Mouse (Mus musculus) T-helper 2 cell (primary cell): ENCODE results near the gene Csf1.
"Not testable (repeated sequence)": the region's sequence is repeated elsewhere in the genome, so short reads cannot be mapped to it uniquely, and the experiment has no call there.

Source experiments
- in situ Hi-C: fragments of 300-600 bp; cut with MboI, MseI; formaldehyde crosslinking; loops from one replicate; pipeline ENCODE4 v1.15.1; 2025; ENCODE audit warnings: high pct_unique_total_duplicates

Csf1 gene

GRCm38 (mm10) chr3:107750775-107751540 is 9.3 kb downstream of the Csf1 start:
- in situ Hi-C loops: loop anchor here (5.0 to 10.0 kb wide), 2 partner anchors 116 to 984 kb away; partner anchors contain the start of gene Aknad1

GRCm38 (mm10) chr3:107749446-107749845 is 10.8 kb downstream of the Csf1 start:
- in situ Hi-C loops: no loop called here

- in situ Hi-C loops: no loop called here
These were observed 11.9 kb downstream of the Csf1 start for GRCm38 (mm10) chr3:107748260-107748955.

- in situ Hi-C loops: no loop called here
These were observed 14.2 kb downstream of the Csf1 start for GRCm38 (mm10) chr3:107746026-107746425.

- in situ Hi-C loops: no loop called here
These were observed 16.6 kb downstream of the Csf1 start for GRCm38 (mm10) chr3:107743650-107744049.

GRCm38 (mm10) chr3:107743107-107743506 is 17.2 kb downstream of the Csf1 start:
- in situ Hi-C loops: no loop called here

- in situ Hi-C loops: no loop called here
These were observed 18.1 kb downstream of the Csf1 start for GRCm38 (mm10) chr3:107742071-107742710.

GRCm38 (mm10) chr3:107741387-107741786 is 18.9 kb downstream of the Csf1 start:
- in situ Hi-C loops: no loop called here

GRCm38 (mm10) chr3:107740578-107741207 is 19.6 kb downstream of the Csf1 start:
- in situ Hi-C loops: no loop called here

- in situ Hi-C loops: no loop called here
These were observed 20.3 kb downstream of the Csf1 start for GRCm38 (mm10) chr3:107739966-107740365.

GRCm38 (mm10) chr3:107739456-107739855 is 20.8 kb downstream of the Csf1 start:
- in situ Hi-C loops: no loop called here

GRCm38 (mm10) chr3:107738620-107739019 is 21.6 kb downstream of the Csf1 start:
- in situ Hi-C loops: no loop called here

GRCm38 (mm10) chr3:107737609-107738190 is 22.6 kb downstream of the Csf1 start:
- in situ Hi-C loops: no loop called here

GRCm38 (mm10) chr3:107735620-107736019 is 24.6 kb downstream of the Csf1 start:
- in situ Hi-C loops: not testable (repeated sequence)

- in situ Hi-C loops: no loop called here
These were observed 26.9 kb downstream of the Csf1 start for GRCm38 (mm10) chr3:107733329-107733728.

GRCm38 (mm10) chr3:107730236-107730635 is 30.0 kb downstream of the Csf1 start:
- in situ Hi-C loops: no loop called here

GRCm38 (mm10) chr3:107728509-107728908 is 31.8 kb downstream of the Csf1 start:
- in situ Hi-C loops: no loop called here

GRCm38 (mm10) chr3:107715971-107716370 is 44.3 kb downstream of the Csf1 start:
- in situ Hi-C loops: no loop called here

GRCm38 (mm10) chr3:107714276-107714933 is 45.9 kb downstream of the Csf1 start:
- in situ Hi-C loops: no loop called here

GRCm38 (mm10) chr3:107712081-107712480 is 48.2 kb downstream of the Csf1 start:
- in situ Hi-C loops: no loop called here

GRCm38 (mm10) chr3:107709156-107709555 is 51.1 kb downstream of the Csf1 start:
- in situ Hi-C loops: no loop called here
